Mouse (Mus musculus) liver, embryonic 12.5 days (tissue): ENCODE results near the gene Gm8300. TPM values are rescaled to one million over a fixed set of nuclear protein-coding genes. Genes with fewer than 3 reads are reported as not detected.
"Not testable (repeated sequence)": the region's sequence is repeated elsewhere in the genome, so short reads cannot be mapped to it uniquely, and the experiment has no call there.

Source experiments
- ATAC-seq: fragments of 200-750 bp; cut with Nextera tagmentation; 2 replicates; pipeline ENCODE4 v1.8.0; 2017; ENCODE audit warnings: moderate number of reproducible peaks, mild to moderate bottlenecking, moderate library complexity
- H3K27ac ChIP-seq: fragments of 300-500 bp; sonication (generic); 2 replicates; pipeline ENCODE4 v1.5.1; 2016; ENCODE audit warnings: mild to moderate bottlenecking
- H3K27me3 ChIP-seq: fragments of 300-500 bp; sonication (generic); replicated peaks from 2 replicates; pipeline ENCODE4 v1.6.1; 2016; ENCODE audit warnings: mild to moderate bottlenecking, moderate library complexity
- H3K36me3 ChIP-seq: fragments of 300-500 bp; sonication (generic); 2 replicates; pipeline ENCODE4 v1.6.1; 2016; ENCODE audit warnings: mild to moderate bottlenecking, moderate library complexity
- H3K4me1 ChIP-seq: fragments of 300-500 bp; sonication (generic); 2 replicates; pipeline ENCODE4 v1.6.1; 2016
- H3K4me2 ChIP-seq: fragments of 300-500 bp; sonication (generic); 2 replicates; pipeline ENCODE4 v1.6.1; 2016; ENCODE audit warnings: mild to moderate bottlenecking, moderate library complexity
- H3K4me3 ChIP-seq: fragments of 300-500 bp; sonication (generic); 2 replicates; pipeline ENCODE4 v1.5.1; 2016; ENCODE audit warnings: mild to moderate bottlenecking, moderate library complexity
- H3K9ac ChIP-seq: fragments of 300-500 bp; sonication (generic); 2 replicates; pipeline ENCODE4 v1.6.1; 2016; ENCODE audit warnings: mild to moderate bottlenecking, moderate library complexity
- H3K9me3 ChIP-seq: fragments of 300-500 bp; sonication (generic); replicated peaks from 2 replicates; pipeline ENCODE4 v1.6.1; 2016; ENCODE audit warnings: mild to moderate bottlenecking, moderate library complexity
- WGBS: fragments of 180-500 bp; shearing (Covaris S2); methylation state at CpG from one replicate; pipeline ENCODE4 v1.1.7; 2016; ENCODE audit not compliant: insufficient replicate concordance; 5-methylcytosine and 5-hydroxymethylcytosine counted together
- polyA plus RNA-seq: library from polyadenylated mRNA; unstranded; fragments of >200 nt; fragmentation: Nextera tagmentation; extraction: Ambion mirVana; gene quantifications from 2 replicates; pipeline ENCODE4 v1.2.1, GENCODE M21; 2016

Gm8300 gene
- polyA plus RNA-seq, 1 experiment from 2014 or later, result not detected

GRCm38 (mm10) chr12:87550628-87551027 is 36.5 kb downstream of the Gm8300 start:
- WGBS, result 90% methylated on average over 4 of the region's 4 CpGs
- H3K36me3 ChIP-seq, result not testable (repeated sequence)

More at GRCm38 (mm10) chr12:87550628-87551027, 36.5 kb downstream of the Gm8300 start:
- not testable (repeated sequence) for ATAC-seq, H3K4me2 ChIP-seq, H3K4me1 ChIP-seq, H3K27me3 ChIP-seq, H3K4me3 ChIP-seq, H3K9ac ChIP-seq, H3K9me3 ChIP-seq, H3K27ac ChIP-seq

Other genes starting within 250 kb of the Gm8300 start
- gene Vipas39, start 248.1 kb upstream of the Gm8300 start, polyA plus RNA-seq, result 11.6 and 13.6 TPM in 2 replicates
- gene Ahsa1, start 247.8 kb upstream of the Gm8300 start, polyA plus RNA-seq, result 214 and 222 TPM in 2 replicates
- 0.33 and 0.74 TPM in 2 replicates for gene Ism2, start 214.6 kb upstream of the Gm8300 start, polyA plus RNA-seq
- 34.2 and 39.7 TPM in 2 replicates for gene Sptlc2, start 126.0 kb upstream of the Gm8300 start, polyA plus RNA-seq
- gene Slirp, start 70.4 kb upstream of the Gm8300 start, polyA plus RNA-seq, result 211 and 219 TPM in 2 replicates
- 34.5 and 39.2 TPM in 2 replicates for gene Alkbh1, start 70.3 kb upstream of the Gm8300 start, polyA plus RNA-seq
- 82.5 and 85.6 TPM in 2 replicates for gene Snw1, start 42.0 kb upstream of the Gm8300 start, polyA plus RNA-seq
- not detected in 2 replicates for gene Gm5788, start 19.6 kb upstream of the Gm8300 start, polyA plus RNA-seq
- not detected in 2 replicates for gene Oog1, start 88.4 kb downstream of the Gm8300 start, polyA plus RNA-seq
- not detected in 2 replicates for gene Gm4027, start 104.6 kb downstream of the Gm8300 start, polyA plus RNA-seq
- gene Gm16381, start 130.3 kb downstream of the Gm8300 start, polyA plus RNA-seq, result not detected in 2 replicates